Mouse (Mus musculus) kidney, adult 9 months (tissue): Measurements from ENCODE around the gene Nucb1.

Experiments used
- DNase-seq: peaks from one replicate; pipeline ENCODE4 v3.0.0; 2022

Nucb1 gene

DNA sequence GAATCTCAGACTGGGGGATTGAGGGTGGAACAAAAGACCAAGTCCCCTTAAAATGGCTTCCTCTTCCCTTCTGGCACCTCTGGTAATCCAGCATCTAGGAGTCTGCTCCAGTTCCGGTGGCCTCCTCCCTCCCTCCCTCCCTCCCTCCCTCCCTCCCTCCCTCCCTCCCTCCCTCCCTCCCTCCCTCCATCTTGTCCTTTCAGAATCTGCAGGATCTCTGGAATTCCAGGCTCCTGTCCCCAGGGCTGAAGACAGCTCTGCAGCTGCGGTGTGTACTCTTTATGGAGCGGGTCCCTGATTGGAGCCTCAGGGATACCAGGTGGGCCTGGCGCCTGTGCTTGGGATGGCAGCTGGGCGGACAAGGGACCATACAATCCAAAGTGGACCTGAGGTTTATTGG is 48.9 kb downstream of the Nucb1 start:
- no peak for DNase-seq

DNA sequence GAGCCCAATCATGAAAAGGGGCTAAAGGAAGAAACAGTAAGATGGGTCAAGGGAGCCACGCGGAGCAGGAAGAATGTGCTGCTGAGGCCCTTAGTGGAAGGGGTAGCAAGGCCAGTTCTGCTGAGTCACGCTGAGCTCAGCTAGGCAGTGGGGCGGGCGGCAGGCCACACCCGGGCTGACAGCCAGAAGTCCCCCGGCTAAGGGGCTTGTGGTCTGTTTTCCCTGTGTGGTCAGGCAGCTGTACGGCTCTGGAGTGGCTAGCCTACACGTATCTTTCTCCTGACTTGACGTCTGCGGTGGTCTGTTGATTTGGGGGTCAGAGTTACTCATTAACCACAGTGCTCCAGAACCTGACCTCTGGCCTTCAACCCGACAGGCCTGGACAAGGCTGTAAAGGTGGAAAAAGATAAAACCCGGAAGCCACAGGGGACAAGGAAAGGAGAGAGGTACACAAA is 49.3 kb downstream of the Nucb1 start:
- DNase-seq: peak; percentile 83

DNA sequence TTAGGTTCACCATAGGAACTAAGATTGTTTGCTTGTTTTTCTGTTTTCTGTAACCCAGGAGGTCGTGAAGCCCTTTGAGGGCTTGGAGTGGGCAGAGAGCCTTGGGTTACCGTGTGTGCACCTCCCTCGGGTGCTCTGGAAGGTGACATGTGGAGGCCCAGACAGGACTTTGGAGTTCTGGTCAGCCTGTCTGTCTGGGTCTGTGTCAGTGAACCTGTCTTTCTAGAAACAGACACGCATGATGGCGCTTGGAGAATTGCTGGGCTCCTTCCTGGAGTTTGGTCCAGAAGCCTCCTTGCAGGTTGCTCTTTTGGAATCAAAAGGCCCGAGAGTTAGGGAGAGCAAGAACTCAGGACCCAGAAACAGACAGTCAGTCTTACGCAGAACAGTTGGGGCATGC is 49.8 kb downstream of the Nucb1 start:
- peak; percentile 90 for DNase-seq

DNA sequence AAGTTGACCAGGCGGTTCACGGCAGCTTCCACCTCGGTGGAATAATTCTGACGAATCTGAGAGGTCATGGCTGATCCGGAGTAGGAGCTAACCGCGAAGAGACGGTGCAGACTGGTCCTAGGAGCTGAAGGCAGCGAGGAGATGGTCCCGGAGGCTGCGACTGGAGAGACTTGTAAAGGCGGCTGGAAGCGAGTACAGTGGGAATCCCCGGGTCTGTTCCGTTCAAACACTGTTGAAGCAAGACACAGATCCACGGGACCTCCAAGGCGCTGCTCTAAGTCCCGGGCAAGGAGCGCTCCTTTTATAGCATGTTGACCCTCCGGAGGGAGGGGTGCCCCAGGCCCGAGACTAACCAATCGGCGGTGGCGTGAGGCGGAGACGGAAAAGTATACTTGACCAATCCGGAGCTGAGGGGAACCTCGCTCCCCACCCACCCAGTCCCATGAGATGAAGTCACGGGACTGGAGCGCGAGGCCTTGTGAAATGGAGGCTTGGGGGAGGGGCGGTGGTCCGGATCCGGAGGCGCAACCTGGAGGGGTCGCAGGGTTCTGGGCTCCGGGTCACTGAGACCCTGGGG is 50.6 kb downstream of the Nucb1 start, which contains the start of gene Ftl1:
Gene Ftl1 (minus strand): TSS at position 321 of the 577 bp plus-strand sequence.
- peak; percentile 99 for DNase-seq

DNA sequence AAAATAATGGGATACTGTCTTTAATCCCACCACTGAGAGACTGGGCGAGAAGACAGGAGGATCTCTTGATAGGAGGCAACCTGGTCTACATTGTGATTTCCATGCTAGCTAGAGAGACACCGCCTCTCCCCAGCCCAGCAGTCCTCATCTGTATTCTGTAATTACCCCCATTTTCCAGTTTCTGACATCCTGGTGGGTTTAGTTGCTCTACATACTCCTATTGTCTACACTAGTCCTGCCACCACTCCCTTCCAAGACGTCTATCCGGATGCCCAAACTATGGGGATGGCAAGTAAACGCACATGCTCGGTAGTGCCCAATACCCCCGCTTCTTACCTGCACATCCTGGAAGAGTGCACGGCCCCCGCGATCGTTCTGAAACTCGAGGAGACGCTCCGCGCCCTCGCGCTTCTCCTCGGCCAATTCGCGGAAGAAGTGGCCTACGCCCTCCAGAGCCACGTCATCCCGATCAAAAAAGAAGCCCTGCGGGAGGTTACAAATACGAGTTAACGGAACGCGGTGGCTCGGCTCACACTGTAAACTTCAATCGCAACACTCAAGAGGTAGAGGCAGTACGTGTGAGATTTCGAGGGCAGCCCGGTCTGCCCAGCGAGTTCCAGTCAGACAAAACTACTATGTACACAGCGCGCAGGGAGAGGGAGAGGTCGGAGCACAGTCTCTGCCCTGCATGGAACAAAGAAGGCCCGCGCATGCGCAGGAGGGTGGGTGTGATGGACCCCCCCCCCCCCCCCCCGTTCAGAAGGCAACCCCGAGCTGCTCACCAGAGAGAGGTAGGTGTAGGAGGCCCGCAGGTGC is 51.2 kb downstream of the Nucb1 start:
- peak; percentile 73 for DNase-seq

DNA sequence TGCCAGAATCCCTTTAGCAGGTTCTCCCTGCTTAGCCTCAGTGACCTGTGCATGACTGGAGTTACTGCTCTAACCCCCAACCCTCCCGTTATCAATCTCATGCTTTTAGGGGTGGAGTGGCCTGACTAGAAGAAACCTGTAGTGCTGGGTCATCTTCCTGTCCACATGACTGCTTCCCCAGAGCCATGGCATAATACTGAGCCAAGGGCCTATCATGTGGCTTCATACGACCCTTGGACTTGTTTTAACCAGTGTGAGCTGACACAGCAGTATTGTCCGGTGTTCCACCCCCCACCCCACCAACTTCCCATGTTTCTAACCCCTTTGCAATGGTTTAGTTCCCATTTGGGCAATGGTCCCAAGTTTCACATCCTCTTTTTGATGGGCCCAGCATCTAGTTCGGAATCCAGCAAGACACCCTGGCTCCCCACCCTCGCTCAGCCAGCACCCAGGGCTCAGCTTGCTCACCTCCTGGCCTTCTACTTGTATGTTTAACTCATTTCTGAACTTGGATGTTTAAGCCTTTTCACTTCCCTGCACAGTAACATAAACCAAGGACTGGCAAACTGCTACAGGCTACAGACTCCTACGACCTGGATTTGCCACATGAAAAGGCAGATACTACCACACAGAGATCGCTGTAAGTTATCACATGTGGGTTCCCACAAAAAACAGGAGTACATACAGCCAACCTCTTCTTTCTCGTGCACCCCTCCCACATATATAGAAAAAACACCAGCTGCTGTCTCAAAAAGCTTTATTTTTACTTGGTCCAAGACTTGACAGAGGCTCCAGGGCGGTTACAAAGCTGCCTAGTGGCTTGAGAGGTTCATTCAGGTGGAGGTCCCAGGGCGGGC is 52.8 kb downstream of the Nucb1 start:
- DNase-seq: peak; percentile 88

DNA sequence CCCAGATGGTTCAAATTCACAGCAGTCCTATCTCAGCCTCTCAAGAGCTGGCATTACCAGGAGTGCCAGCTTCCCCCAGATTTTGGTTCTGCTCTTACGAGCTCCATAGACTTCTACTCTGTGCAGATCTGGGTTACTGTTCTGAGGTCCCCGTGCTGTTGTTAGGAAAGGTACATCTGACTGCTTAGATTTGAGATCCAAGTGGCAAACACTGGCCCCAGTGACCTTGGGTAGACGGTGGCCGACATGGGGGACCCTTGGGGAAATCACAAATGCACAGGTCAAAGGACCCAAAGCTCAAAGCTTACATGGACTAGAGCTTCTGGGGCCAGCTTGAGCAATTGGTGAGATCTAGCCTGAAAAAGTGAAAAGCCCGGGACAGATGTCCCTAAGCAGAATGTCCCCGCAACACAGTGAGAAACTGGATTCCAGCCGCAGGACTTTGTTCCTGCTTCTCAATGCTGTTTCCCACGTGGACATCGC is 53.4 kb downstream of the Nucb1 start:
- DNase-seq: no peak

DNA sequence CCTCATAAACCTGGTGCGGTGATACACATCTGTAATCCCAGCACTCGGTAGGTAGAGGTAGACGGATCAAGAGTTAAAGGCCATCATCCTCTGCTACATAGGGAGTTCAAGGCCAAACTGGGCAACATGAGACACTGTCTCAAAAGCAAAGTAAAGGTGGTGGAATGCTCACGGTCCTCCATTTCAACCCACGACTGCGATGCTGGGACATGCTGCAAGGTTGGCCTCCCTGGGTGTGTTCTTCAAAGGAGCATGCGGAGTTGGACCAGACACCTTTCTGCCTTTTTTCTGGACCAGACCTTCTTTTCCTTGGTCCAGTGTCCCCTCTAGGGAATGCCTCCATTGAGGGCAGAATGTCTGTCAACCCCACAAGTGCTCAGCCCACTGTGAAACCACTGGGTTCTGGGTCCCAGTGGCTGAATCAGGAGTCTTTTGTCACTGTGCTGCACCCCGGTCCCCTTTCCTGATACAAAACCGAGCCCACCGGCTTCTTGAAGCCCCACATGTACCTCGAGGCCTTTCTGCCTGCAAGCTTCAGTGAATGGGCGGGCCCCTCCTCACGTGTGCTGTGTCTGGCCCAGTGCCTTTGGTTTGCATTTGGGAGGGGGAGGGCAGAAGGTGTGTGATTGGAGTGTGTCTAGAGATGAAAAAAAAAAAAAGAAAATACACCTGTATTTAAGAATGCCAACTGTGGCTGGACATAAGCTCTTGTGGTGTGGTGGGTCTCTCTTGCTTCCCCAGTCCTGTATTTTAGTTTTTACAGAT is 54.1 kb downstream of the Nucb1 start:
- DNase-seq: no peak

DNA sequence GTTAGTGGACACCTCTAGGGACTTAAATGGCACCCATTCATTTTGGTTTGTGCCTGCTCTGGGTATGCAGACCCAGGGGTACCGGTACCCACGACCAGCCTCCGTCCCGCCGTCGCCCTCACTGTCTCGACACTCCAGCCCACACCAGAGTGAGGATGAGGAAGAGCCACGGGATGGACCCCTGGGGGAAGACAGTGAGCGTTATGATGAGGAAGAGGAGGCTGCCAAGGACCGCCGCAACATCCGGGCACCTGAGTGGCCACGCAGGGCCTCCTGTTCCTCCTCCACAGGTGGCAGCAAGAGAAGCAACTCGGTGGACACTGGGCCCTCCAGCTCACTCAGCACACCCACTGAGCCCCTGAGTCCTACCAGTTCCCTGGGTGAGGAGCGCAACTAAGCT is 55.2 kb downstream of the Nucb1 start:
- no peak for DNase-seq

DNA sequence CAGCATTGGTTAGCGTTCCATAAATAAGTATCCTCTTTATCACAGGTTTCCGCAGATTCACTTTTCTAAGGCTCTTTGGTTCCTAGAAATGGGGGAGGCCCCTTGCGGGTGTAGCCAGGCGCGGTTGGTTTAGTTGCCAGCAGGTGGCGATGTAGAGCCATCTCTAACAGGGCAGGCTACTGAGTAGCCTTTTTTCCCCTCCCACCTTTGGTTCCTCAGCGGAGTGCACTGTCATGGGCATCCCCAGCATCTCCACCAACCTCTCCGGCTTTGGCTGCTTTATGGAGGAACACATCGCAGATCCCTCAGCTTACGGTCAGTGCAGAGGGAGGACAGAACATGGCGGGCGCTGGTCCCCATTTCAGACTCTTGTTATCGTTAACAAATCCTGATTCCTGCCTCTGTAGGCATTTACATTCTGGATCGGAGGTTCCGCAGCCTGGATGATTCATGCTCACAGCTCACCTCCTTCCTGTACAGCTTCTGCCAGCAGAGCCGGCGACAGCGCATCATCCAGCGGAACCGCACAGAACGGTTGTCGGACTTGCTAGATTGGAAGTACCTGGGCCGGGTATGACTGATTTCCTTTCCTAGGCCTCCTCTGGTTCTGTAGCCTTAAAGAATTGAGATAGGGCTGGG is 58.7 kb downstream of the Nucb1 start:
- DNase-seq: peak; percentile 86

DNA sequence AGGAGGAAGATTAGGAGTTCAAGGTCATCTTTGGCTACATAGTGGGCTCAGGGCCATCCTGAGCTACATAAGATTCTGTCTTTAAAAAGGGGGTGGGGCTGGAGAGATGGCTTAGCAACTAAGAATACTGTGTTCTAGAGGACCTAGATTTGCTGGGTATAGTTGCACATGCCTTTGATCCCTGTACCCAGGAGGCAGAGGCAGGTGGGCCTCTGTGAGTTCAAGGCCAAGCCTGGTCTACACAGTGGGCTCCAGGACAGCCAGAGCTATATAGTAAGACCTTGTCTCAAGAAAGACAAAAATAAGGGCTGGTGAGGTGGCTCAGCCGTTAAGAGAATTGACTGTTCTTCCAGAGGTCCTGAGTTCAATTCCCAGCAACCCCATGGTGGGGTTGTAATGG is 60.2 kb downstream of the Nucb1 start:
- DNase-seq: no peak

DNA sequence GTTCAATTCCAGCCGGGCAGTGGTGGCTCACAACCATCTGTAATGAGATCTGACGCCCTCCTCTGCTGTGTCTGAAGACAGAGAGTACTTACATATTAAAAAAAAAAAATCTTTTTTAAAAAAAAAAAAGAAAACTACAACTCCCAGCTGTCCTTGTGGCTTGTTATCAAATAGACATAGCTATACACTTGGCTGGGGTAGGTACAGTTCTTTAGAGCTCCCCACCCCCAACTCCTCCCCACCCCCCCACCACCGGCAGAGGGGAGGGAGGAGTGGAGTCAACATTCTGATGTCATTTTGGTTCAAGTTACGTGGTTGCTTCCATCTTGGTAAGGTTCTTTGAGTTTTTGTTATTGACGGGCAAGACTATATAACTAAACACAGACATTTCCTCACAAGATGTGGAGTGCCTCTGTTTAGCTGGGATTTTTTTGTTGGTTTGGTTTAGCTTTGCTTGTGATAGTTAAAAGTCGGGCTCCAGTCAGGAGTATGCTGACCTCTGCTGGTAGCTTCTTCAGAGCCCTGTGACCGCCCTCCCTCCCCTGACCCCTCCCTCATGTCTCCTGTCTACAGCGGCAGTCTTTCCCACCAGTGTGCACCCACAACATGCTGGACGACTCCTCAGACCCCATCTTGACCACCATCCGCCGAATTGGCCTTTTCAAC is 62.7 kb downstream of the Nucb1 start:
- no peak for DNase-seq

DNA sequence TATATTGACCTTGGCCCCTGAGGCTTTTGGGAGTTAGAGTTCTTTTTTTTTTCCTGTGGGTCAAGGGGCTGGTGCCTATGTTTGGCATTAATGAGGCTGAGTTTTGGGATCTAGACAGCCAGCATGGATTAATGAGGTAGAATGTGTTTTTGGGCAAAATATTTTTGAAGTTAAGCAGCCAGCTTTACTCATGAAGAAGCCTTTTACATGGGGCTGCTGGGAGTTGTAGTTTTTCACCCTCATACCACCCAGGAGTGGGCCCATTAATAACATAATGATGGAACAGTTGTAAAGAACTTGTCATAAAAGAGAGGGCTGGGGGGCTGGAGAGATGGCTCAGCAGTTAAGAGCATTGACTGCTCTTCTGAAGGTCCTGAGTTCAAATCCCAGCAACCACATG is 63.6 kb downstream of the Nucb1 start:
- DNase-seq: no peak

DNA sequence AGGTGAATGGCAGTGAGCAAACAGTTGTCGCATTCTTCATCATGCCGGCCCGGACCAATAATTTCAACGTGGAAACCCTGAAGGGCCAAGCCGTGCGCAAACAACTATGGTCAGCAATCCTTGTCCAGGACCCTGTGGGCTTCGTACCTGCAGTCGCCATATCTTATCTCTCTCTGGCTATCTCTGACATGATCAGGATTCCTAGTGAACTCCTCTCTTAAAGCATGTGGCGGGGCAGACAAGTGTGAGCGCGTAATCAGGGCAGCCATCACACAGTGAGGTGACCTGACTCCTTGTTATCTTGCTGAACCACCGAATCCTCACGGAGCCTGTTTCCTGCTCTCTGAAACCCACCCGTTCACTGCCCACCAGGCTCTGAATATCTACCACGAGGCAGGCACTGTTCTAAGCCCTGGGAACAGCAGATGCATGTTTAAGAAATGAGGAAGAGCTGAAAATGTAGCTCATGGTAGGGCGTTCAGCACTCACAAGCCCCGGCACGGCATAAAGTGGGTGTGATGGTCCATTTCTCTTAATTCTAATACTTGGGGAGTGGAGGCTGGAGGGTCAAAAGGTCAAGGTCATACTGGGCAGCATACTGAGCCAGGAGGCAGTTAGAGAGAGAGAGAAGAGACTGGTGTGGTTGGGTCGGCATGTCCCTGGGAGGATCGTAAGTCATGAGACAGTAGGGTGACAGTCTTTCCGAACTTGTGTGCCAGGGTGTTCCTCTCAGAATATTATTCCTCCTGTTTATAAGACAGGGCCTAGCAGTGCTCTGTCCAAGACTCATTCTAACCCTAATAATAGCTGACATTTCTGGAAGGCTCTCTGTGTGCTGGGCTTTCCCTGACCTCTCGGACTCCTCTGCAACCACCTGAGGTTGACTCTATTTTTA is 66.4 kb downstream of the Nucb1 start:
- no peak for DNase-seq
